Mouse (Mus musculus): ENCODE measurements around the gene Phgr1. TPM values are rescaled to one million over a fixed set of nuclear protein-coding genes. Genes with fewer than 3 reads are reported as not detected.
A peak's percentile ranks its signal among the peaks of the same experiment; 100 is the strongest.

The Phgr1 gene
- polyA plus RNA-seq (2015; fragmentation: Nextera tagmentation; extraction: Ambion mirVana): 28.1 and 31.4 TPM in 2 replicates

- WGBS: 64% methylated on average over 6 of the region's 6 CpGs
- peaks cover 13% of the 10 kb centered on the region; the same call in 1 of the 2 replicates for H3K4me1 ChIP-seq
- H3K9me3 ChIP-seq: no peaks in the 10 kb centered on the region
- no peak within 1 kb of the TSS for H3K9ac ChIP-seq
- H3K4me2 ChIP-seq: no peak within 1 kb of the TSS
- H3K27me3 ChIP-seq (replicated peaks): no peaks in the 10 kb centered on the region
- H3K36me3 ChIP-seq: no peaks in the 10 kb centered on the region
- ATAC-seq (ENCODE audit: insufficient read depth, low FRiP score, low read depth): peak; percentile 85
- no peak within 1 kb of the TSS for H3K4me3 ChIP-seq (replicated peaks)
- no peak within 1 kb of the TSS for H3K27ac ChIP-seq
Measured at GRCm38 (mm10) chr2:118772158-118772874, at the start of gene Phgr1. TSS of gene Phgr1 (plus strand) at chr2:118772769.

GRCm38 (mm10) chr2:118723693-118724486 is 48.7 kb upstream of the Phgr1 start:
- no peak overlapping the region for H3K4me2 ChIP-seq
- no peaks in the 10 kb centered on the region for H3K9me3 ChIP-seq
- no peak overlapping the region for H3K4me3 ChIP-seq (replicated peaks)
- H3K9ac ChIP-seq: no peak overlapping the region
- H3K36me3 ChIP-seq: no peaks in the 10 kb centered on the region
- WGBS: 72% methylated on average over 15 of the region's 15 CpGs
- H3K4me1 ChIP-seq: peaks cover 14% of the 10 kb centered on the region
- no peak overlapping the region for H3K27ac ChIP-seq
- H3K27me3 ChIP-seq (replicated peaks): 0 out of 2 replicates have a peak, but pooled peaks cover 6% of the 10 kb centered on the region
- ATAC-seq (ENCODE audit: insufficient read depth, low FRiP score, low read depth): no peak

- H3K9ac ChIP-seq: no peak overlapping the region
- no peak overlapping the region for H3K4me2 ChIP-seq
- H3K4me1 ChIP-seq: peaks cover 28% of the 10 kb centered on the region
- no peaks in the 10 kb centered on the region for H3K36me3 ChIP-seq
- no peak for ATAC-seq (ENCODE audit: insufficient read depth, low FRiP score, low read depth)
- H3K4me3 ChIP-seq (replicated peaks): no peak overlapping the region
- WGBS: 70% methylated on average over 4 of the region's 4 CpGs
- H3K9me3 ChIP-seq: no peaks in the 10 kb centered on the region
- 0 out of 2 replicates have a peak, but pooled peaks cover 6% of the 10 kb centered on the region for H3K27me3 ChIP-seq (replicated peaks)
- H3K27ac ChIP-seq: no peak overlapping the region
Measured at GRCm38 (mm10) chr2:118725511-118725910, 47.1 kb upstream of the Phgr1 start.

- H3K4me2 ChIP-seq: no peak overlapping the region
- no peak overlapping the region for H3K4me3 ChIP-seq (replicated peaks)
- peaks cover 30% of the 10 kb centered on the region for H3K4me1 ChIP-seq
- no peak for ATAC-seq (ENCODE audit: insufficient read depth, low FRiP score, low read depth)
- 0 out of 2 replicates have a peak, but pooled peaks cover 6% of the 10 kb centered on the region for H3K27me3 ChIP-seq (replicated peaks)
- no peaks in the 10 kb centered on the region for H3K36me3 ChIP-seq
- 87% methylated on average over 2 of the region's 2 CpGs for WGBS
- no peak overlapping the region for H3K27ac ChIP-seq
- H3K9ac ChIP-seq: no peak overlapping the region
- H3K9me3 ChIP-seq: no peaks in the 10 kb centered on the region
Measured at GRCm38 (mm10) chr2:118726873-118727272, 45.7 kb upstream of the Phgr1 start.

- no peaks in the 10 kb centered on the region for H3K36me3 ChIP-seq
- peak; percentile 20; the same call in 1 of the 2 replicates for ATAC-seq (ENCODE audit: insufficient read depth, low FRiP score, low read depth)
- H3K9me3 ChIP-seq: no peaks in the 10 kb centered on the region
- no peak overlapping the region for H3K9ac ChIP-seq
- peaks cover 30% of the 10 kb centered on the region for H3K4me1 ChIP-seq
- peak overlapping the region; percentile 37 for H3K4me2 ChIP-seq
- H3K27me3 ChIP-seq (replicated peaks): 0 out of 2 replicates have a peak, but pooled peaks cover 6% of the 10 kb centered on the region
- H3K27ac ChIP-seq: peak overlapping the region; percentile 41; the same call in 1 of the 2 replicates
- WGBS: 14% methylated on average over 9 of the region's 9 CpGs
- H3K4me3 ChIP-seq (replicated peaks): peak overlapping the region; percentile 14; the same call in 1 of the 2 replicates
Measured at GRCm38 (mm10) chr2:118727911-118728310, 44.7 kb upstream of the Phgr1 start.

GRCm38 (mm10) chr2:118728337-118728736 is 44.2 kb upstream of the Phgr1 start, which contains the start of gene Plcb2:
TSS of gene Plcb2 (minus strand) at chr2:118728438.
- H3K4me3 ChIP-seq (replicated peaks): peak within 1 kb of the TSS; percentile 14; the same call in 1 of the 2 replicates
- peak; percentile 54; the same call in 1 of the 2 replicates for ATAC-seq (ENCODE audit: insufficient read depth, low FRiP score, low read depth)
- no peak within 1 kb of the TSS for H3K9ac ChIP-seq
- H3K27ac ChIP-seq: peak within 1 kb of the TSS; percentile 41; the same call in 1 of the 2 replicates
- no peaks in the 10 kb centered on the region for H3K9me3 ChIP-seq
- H3K4me1 ChIP-seq: peaks cover 30% of the 10 kb centered on the region
- H3K4me2 ChIP-seq: peak within 1 kb of the TSS; percentile 37
- 17% methylated on average over 7 of the region's 7 CpGs for WGBS
- H3K36me3 ChIP-seq: no peaks in the 10 kb centered on the region
- H3K27me3 ChIP-seq (replicated peaks): 0 out of 2 replicates have a peak, but pooled peaks cover 6% of the 10 kb centered on the region

- H3K4me2 ChIP-seq: no peak overlapping the region
- H3K27me3 ChIP-seq (replicated peaks): peaks cover 4% of the 10 kb centered on the region; the same call in 1 of the 2 replicates
- H3K36me3 ChIP-seq: no peaks in the 10 kb centered on the region
- ATAC-seq (ENCODE audit: insufficient read depth, low FRiP score, low read depth): no peak
- WGBS: 40% methylated on average over 4 of the region's 4 CpGs
- no peaks in the 10 kb centered on the region for H3K9me3 ChIP-seq
- H3K9ac ChIP-seq: no peak overlapping the region
- 0 out of 2 replicates have a peak overlapping the region, but pooled peaks have one; percentile 38 for H3K27ac ChIP-seq
- H3K4me3 ChIP-seq (replicated peaks): no peak overlapping the region
- H3K4me1 ChIP-seq: peaks cover 30% of the 10 kb centered on the region
Measured at GRCm38 (mm10) chr2:118729194-118729593, 43.4 kb upstream of the Phgr1 start.

- no peak overlapping the region for H3K27ac ChIP-seq
- H3K4me2 ChIP-seq: no peak overlapping the region
- no peaks in the 10 kb centered on the region for H3K9me3 ChIP-seq
- no peak for ATAC-seq (ENCODE audit: insufficient read depth, low FRiP score, low read depth)
- H3K4me1 ChIP-seq: peaks cover 30% of the 10 kb centered on the region
- no peak overlapping the region for H3K9ac ChIP-seq
- WGBS: 20% methylated on average over 8 of the region's 8 CpGs
- no peaks in the 10 kb centered on the region for H3K36me3 ChIP-seq
- no peak overlapping the region for H3K4me3 ChIP-seq (replicated peaks)
- H3K27me3 ChIP-seq (replicated peaks): peaks cover 3% of the 10 kb centered on the region; the same call in 1 of the 2 replicates
Measured at GRCm38 (mm10) chr2:118729816-118730621, 42.5 kb upstream of the Phgr1 start.

- ATAC-seq (ENCODE audit: insufficient read depth, low FRiP score, low read depth): no peak
- no peak overlapping the region for H3K9ac ChIP-seq
- peaks cover 30% of the 10 kb centered on the region for H3K4me1 ChIP-seq
- peaks cover 3% of the 10 kb centered on the region; the same call in 1 of the 2 replicates for H3K27me3 ChIP-seq (replicated peaks)
- no peak overlapping the region for H3K4me2 ChIP-seq
- H3K27ac ChIP-seq: no peak overlapping the region
- H3K9me3 ChIP-seq: no peaks in the 10 kb centered on the region
- no peaks in the 10 kb centered on the region for H3K36me3 ChIP-seq
- no peak overlapping the region for H3K4me3 ChIP-seq (replicated peaks)
- 10% methylated on average over 3 of the region's 3 CpGs for WGBS
Measured at GRCm38 (mm10) chr2:118730622-118730915, 42.0 kb upstream of the Phgr1 start.

GRCm38 (mm10) chr2:118731981-118732380 is 40.6 kb upstream of the Phgr1 start:
- H3K4me1 ChIP-seq: peaks cover 30% of the 10 kb centered on the region
- H3K27ac ChIP-seq: no peak overlapping the region
- H3K9ac ChIP-seq: no peak overlapping the region
- no peak overlapping the region for H3K4me3 ChIP-seq (replicated peaks)
- no peak overlapping the region for H3K4me2 ChIP-seq
- H3K9me3 ChIP-seq: no peaks in the 10 kb centered on the region
- no peak for ATAC-seq (ENCODE audit: insufficient read depth, low FRiP score, low read depth)
- WGBS: 79% methylated on average over 5 of the region's 5 CpGs
- H3K36me3 ChIP-seq: no peaks in the 10 kb centered on the region
- peaks cover 3% of the 10 kb centered on the region; the same call in 1 of the 2 replicates for H3K27me3 ChIP-seq (replicated peaks)

GRCm38 (mm10) chr2:118733341-118733740 is 39.2 kb upstream of the Phgr1 start:
- Histone ChIP-seq H3K9ac (no peak overlapping the region), H3K4me2 (no peak overlapping the region), H3K27ac (no peak overlapping the region), H3K4me3 (replicated peaks) (no peak overlapping the region), H3K36me3 (no peaks in the 10 kb centered on the region), H3K9me3 (no peaks in the 10 kb centered on the region), H3K27me3 (replicated peaks) (no peaks in the 10 kb centered on the region; the same call in 1 of the 2 replicates), H3K4me1 (peaks cover 21% of the 10 kb centered on the region)
- 63% methylated on average over 5 of the region's 5 CpGs for WGBS
- no peak for ATAC-seq (ENCODE audit: insufficient read depth, low FRiP score, low read depth)

All from stomach, embryonic 15.5 days (tissue).